Mouse (Mus musculus): ENCODE measurements around the gene Arrb2. TPM values are rescaled to one million over a fixed set of nuclear protein-coding genes. Genes with fewer than 3 reads are reported as not detected.
"Not testable (repeated sequence)": the region's sequence is repeated elsewhere in the genome, so short reads cannot be mapped to it uniquely, and the experiment has no call there.

Gene Arrb2
- polyA plus RNA-seq, 1 experiment from 2014 or later = 24.6 TPM

- peak; percentile 94 for DNase-seq (ENCODE audit: low spot score)
- H3K9me3 ChIP-seq (replicated peaks) = no peaks in the 10 kb centered on the region
- H3K4me3 ChIP-seq = peak within 1 kb of the TSS; percentile 82
- no peaks in the 10 kb centered on the region for H3K27me3 ChIP-seq (ENCODE audit: low read depth, poor library complexity, severe bottlenecking)
- peaks cover 17% of the 10 kb centered on the region for H3K36me3 ChIP-seq
- H3K27ac ChIP-seq = peak within 1 kb of the TSS; percentile 96
- H3K4me1 ChIP-seq = peaks cover 21% of the 10 kb centered on the region
- WGBS = under 1% methylated on average over 46 of the region's 46 CpGs
Observed at GRCm38 (mm10) chr11:70451797-70452498, 19.5 kb downstream of the Arrb2 start, which contains the start of gene Med11. TSS of gene Med11 (plus strand) at chr11:70451919.

- no peaks in the 10 kb centered on the region for H3K9me3 ChIP-seq (replicated peaks)
- WGBS = 87% methylated on average over 9 of the region's 9 CpGs
- H3K4me3 ChIP-seq = no peak overlapping the region
- no peak for DNase-seq (ENCODE audit: low spot score)
- peaks cover 9% of the 10 kb centered on the region for H3K27me3 ChIP-seq (ENCODE audit: low read depth, poor library complexity, severe bottlenecking)
- no peak overlapping the region for H3K27ac ChIP-seq
- H3K4me1 ChIP-seq = peaks cover 21% of the 10 kb centered on the region
- peaks cover 17% of the 10 kb centered on the region for H3K36me3 ChIP-seq
Observed at GRCm38 (mm10) chr11:70453261-70454044, 21.0 kb downstream of the Arrb2 start.

- H3K27ac ChIP-seq = peak within 1 kb of the TSS; percentile 61; the same call in 1 of the 2 replicates
- H3K9me3 ChIP-seq (replicated peaks) = no peaks in the 10 kb centered on the region
- H3K27me3 ChIP-seq (ENCODE audit: low read depth, poor library complexity, severe bottlenecking) = peaks cover 63% of the 10 kb centered on the region
- H3K4me1 ChIP-seq = peaks cover 12% of the 10 kb centered on the region
- H3K4me3 ChIP-seq = peak within 1 kb of the TSS; percentile 64
- DNase-seq (ENCODE audit: low spot score) = no peak
- H3K36me3 ChIP-seq = peaks cover 8% of the 10 kb centered on the region
- 18% methylated on average over 32 of the region's 32 CpGs for WGBS
Observed at GRCm38 (mm10) chr11:70458688-70459600, 26.5 kb downstream of the Arrb2 start, which contains the start of gene Zmynd15. TSS of gene Zmynd15 (plus strand) at chr11:70459433.

GRCm38 (mm10) chr11:70459601-70460101, 27.2 kb downstream of the Arrb2 start, which contains the start of gene Cxcl16:
TSS of gene Cxcl16 (minus strand) at chr11:70459984.
- Histone ChIP-seq H3K4me1 (peaks cover 12% of the 10 kb centered on the region), H3K27ac (peak within 1 kb of the TSS; percentile 61; the same call in 1 of the 2 replicates), H3K9me3 (replicated peaks) (no peaks in the 10 kb centered on the region), H3K36me3 (peaks cover 8% of the 10 kb centered on the region), H3K27me3 (ENCODE audit: low read depth, poor library complexity, severe bottlenecking) (peaks cover 70% of the 10 kb centered on the region), H3K4me3 (peak within 1 kb of the TSS; percentile 64)
- DNase-seq (ENCODE audit: low spot score) = peak; percentile 48
- WGBS = 4% methylated on average over 30 of the region's 30 CpGs

- H3K9me3 ChIP-seq (replicated peaks) = no peaks in the 10 kb centered on the region
- DNase-seq (ENCODE audit: low spot score) = no peak
- peaks cover 83% of the 10 kb centered on the region for H3K27me3 ChIP-seq (ENCODE audit: low read depth, poor library complexity, severe bottlenecking)
- peaks cover 22% of the 10 kb centered on the region for H3K4me1 ChIP-seq
- no peak overlapping the region for H3K4me3 ChIP-seq
- H3K36me3 ChIP-seq = no peaks in the 10 kb centered on the region
- 80% methylated on average over 5 of the region's 5 CpGs for WGBS
- H3K27ac ChIP-seq = no peak overlapping the region
Observed at GRCm38 (mm10) chr11:70463970-70464369, 31.5 kb downstream of the Arrb2 start.

- Histone ChIP-seq H3K9me3 (replicated peaks) (no peaks in the 10 kb centered on the region), H3K36me3 (no peaks in the 10 kb centered on the region), H3K27me3 (ENCODE audit: low read depth, poor library complexity, severe bottlenecking) (peaks cover 71% of the 10 kb centered on the region), H3K27ac (peak overlapping the region; percentile 53; the same call in 1 of the 2 replicates), H3K4me3 (0 out of 2 replicates have a peak overlapping the region, but pooled peaks have one; percentile 11), H3K4me1 (peaks cover 12% of the 10 kb centered on the region)
- no peak for DNase-seq (ENCODE audit: low spot score)
- whole genome bisulfite sequencing = 21% methylated on average over 16 of the region's 16 CpGs
Observed at GRCm38 (mm10) chr11:70465211-70465610, 32.8 kb downstream of the Arrb2 start.

GRCm38 (mm10) chr11:70465824-70466223, 33.4 kb downstream of the Arrb2 start:
- Histone ChIP-seq H3K9me3 (replicated peaks) (no peaks in the 10 kb centered on the region), H3K27ac (peak overlapping the region; percentile 53; the same call in 1 of the 2 replicates), H3K4me1 (peaks cover 12% of the 10 kb centered on the region), H3K4me3 (peak overlapping the region; percentile 35), H3K36me3 (no peaks in the 10 kb centered on the region), H3K27me3 (ENCODE audit: low read depth, poor library complexity, severe bottlenecking) (peaks cover 65% of the 10 kb centered on the region)
- DNase-seq (ENCODE audit: low spot score) = peak; percentile 48
- WGBS = 18% methylated on average over 23 of the region's 23 CpGs

GRCm38 (mm10) chr11:70467902-70468619, 35.6 kb downstream of the Arrb2 start:
- H3K4me3 ChIP-seq = no peak overlapping the region
- no peaks in the 10 kb centered on the region for H3K36me3 ChIP-seq
- 83% methylated on average over 5 of the region's 5 CpGs for WGBS
- no peaks in the 10 kb centered on the region for H3K9me3 ChIP-seq (replicated peaks)
- no peak for DNase-seq (ENCODE audit: low spot score)
- H3K27me3 ChIP-seq (ENCODE audit: low read depth, poor library complexity, severe bottlenecking) = peaks cover 43% of the 10 kb centered on the region
- H3K4me1 ChIP-seq = peaks cover 12% of the 10 kb centered on the region
- H3K27ac ChIP-seq = no peak overlapping the region

- Histone ChIP-seq H3K27ac (no peak overlapping the region), H3K4me3 (no peak overlapping the region), H3K4me1 (peaks cover 12% of the 10 kb centered on the region), H3K36me3 (no peaks in the 10 kb centered on the region), H3K9me3 (replicated peaks) (no peaks in the 10 kb centered on the region), H3K27me3 (ENCODE audit: low read depth, poor library complexity, severe bottlenecking) (peaks cover 26% of the 10 kb centered on the region)
- WGBS = 89% methylated on average over 3 of the region's 3 CpGs
- DNase-seq (ENCODE audit: low spot score) = no peak
Observed at GRCm38 (mm10) chr11:70469764-70470163, 37.3 kb downstream of the Arrb2 start.

- DNase-seq (ENCODE audit: low spot score) = no peak
- no peak overlapping the region for H3K4me3 ChIP-seq
- no peak overlapping the region for H3K27ac ChIP-seq
- H3K36me3 ChIP-seq = no peaks in the 10 kb centered on the region
- no peaks in the 10 kb centered on the region for H3K4me1 ChIP-seq
- no peaks in the 10 kb centered on the region for H3K27me3 ChIP-seq (ENCODE audit: low read depth, poor library complexity, severe bottlenecking)
- no peaks in the 10 kb centered on the region for H3K9me3 ChIP-seq (replicated peaks)
Observed at GRCm38 (mm10) chr11:70472716-70473115, 40.3 kb downstream of the Arrb2 start.

GRCm38 (mm10) chr11:70473291-70473690, 40.9 kb downstream of the Arrb2 start:
- not testable (repeated sequence) for H3K4me3 ChIP-seq; H3K36me3 ChIP-seq; H3K27ac ChIP-seq; DNase-seq (ENCODE audit: low spot score); H3K9me3 ChIP-seq (replicated peaks); H3K27me3 ChIP-seq (ENCODE audit: low read depth, poor library complexity, severe bottlenecking); H3K4me1 ChIP-seq
- 93% methylated on average over 5 of the region's 5 CpGs for WGBS
